Mouse (Mus musculus) heart, embryonic 12.5 days (tissue): ENCODE measurements around the gene Brdt. TPM values are rescaled to one million over a fixed set of nuclear protein-coding genes. Genes with fewer than 3 reads are reported as not detected.
A peak's percentile ranks its signal among the peaks of the same experiment; 100 is the strongest.

ENCODE experiments used
- ATAC-seq: fragments of 200-750 bp; cut with Nextera tagmentation; 2 replicates; pipeline ENCODE4 v1.8.0; 2017; ENCODE audit warnings: moderate TSS enrichment, moderate library complexity; ENCODE audit not compliant: insufficient number of reproducible peaks, low FRiP score
- H3K27ac ChIP-seq: fragments of 300-500 bp; sonication (generic); 2 replicates; pipeline ENCODE4 v1.5.1; 2016; ENCODE audit warnings: mild to moderate bottlenecking, moderate library complexity; ENCODE audit not compliant: poor library complexity, severe bottlenecking
- H3K27me3 ChIP-seq: fragments of 300-500 bp; sonication (generic); replicated peaks from 2 replicates; pipeline ENCODE4 v1.6.1; 2016; ENCODE audit warnings: mild to moderate bottlenecking, moderate library complexity
- H3K36me3 ChIP-seq: fragments of 300-500 bp; sonication (generic); 2 replicates; pipeline ENCODE4 v1.6.1; 2016; ENCODE audit warnings: mild to moderate bottlenecking, moderate library complexity
- H3K4me1 ChIP-seq: fragments of 300-500 bp; sonication (generic); replicated peaks from 2 replicates; pipeline ENCODE4 v1.6.1; 2016; ENCODE audit warnings: mild to moderate bottlenecking
- H3K4me2 ChIP-seq: fragments of 300-500 bp; sonication (generic); 2 replicates; pipeline ENCODE4 v1.6.1; 2016; ENCODE audit warnings: mild to moderate bottlenecking, moderate library complexity
- H3K4me3 ChIP-seq: fragments of 300-500 bp; sonication (generic); 2 replicates; pipeline ENCODE4 v1.5.1; 2016; ENCODE audit warnings: mild to moderate bottlenecking
- H3K9ac ChIP-seq: fragments of 300-500 bp; sonication (generic); 2 replicates; pipeline ENCODE4 v1.6.1; 2016; ENCODE audit warnings: mild to moderate bottlenecking, moderate library complexity
- H3K9me3 ChIP-seq: fragments of 300-500 bp; sonication (generic); replicated peaks from 2 replicates; pipeline ENCODE4 v1.6.1; 2016; ENCODE audit warnings: mild to moderate bottlenecking, moderate library complexity
- WGBS: fragments of 180-500 bp; shearing (Covaris S2); methylation state at CpG from one replicate; pipeline ENCODE4 v1.1.7; 2016; 5-methylcytosine and 5-hydroxymethylcytosine counted together
- polyA plus RNA-seq: library from polyadenylated mRNA; unstranded; fragments of >200 nt; fragmentation: Nextera tagmentation; extraction: Ambion mirVana; gene quantifications from 2 replicates; pipeline ENCODE4 v1.2.1, GENCODE M21; 2016

The Brdt gene
- polyA plus RNA-seq, 1 experiment from 2014 or later, result 0.45 TPM

DNA sequence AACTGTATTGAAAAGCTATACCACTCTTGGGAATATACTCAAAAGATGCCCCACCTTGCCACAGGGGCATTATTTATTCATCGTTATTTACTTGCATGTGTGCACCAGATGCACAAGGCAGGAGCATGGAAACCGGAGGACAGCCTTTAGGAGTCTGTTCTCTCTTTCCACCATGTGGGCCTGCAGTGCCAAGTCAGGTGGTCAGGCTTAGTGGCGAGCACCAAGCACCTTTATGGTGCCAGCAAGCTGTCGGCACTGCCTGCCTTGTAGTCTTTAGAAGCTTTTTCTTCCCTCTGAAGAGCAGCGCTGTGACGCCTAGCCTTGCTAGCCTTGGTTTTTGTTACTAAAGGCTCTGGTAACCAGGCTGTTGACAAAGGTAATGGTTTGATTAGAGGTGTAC, 11.9 kb downstream of the Brdt start:
- Histone ChIP-seq H3K9me3 (no peaks in the 10 kb centered on the region), H3K27me3 (no peaks in the 10 kb centered on the region), H3K4me1 (no peaks in the 10 kb centered on the region), H3K4me2 (no peak overlapping the region), H3K9ac (no peak overlapping the region), H3K36me3 (no peaks in the 10 kb centered on the region), H3K27ac (no peak overlapping the region), H3K4me3 (no peak overlapping the region)
- ATAC-seq, result no peak
- WGBS, result 83% methylated on average over 6 of the region's 6 CpGs

DNA sequence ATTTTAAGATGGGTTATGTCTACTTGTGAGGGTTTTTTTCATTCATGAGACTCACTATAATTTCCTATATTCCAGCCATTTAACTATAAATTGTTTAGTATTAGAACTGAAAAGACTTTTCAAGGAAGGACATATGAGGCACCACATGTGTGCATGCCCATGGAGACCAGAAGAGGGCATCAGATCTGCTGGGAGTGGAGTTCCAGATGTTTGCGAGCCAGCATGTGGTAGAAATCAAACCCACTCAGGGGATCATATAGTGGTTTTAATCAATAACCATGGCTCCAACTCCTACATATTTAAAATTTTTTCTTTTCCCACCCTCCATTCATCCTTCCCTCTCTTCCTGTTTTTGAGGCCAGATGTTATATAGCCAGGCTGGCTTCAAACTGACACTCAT, 15.3 kb downstream of the Brdt start:
- H3K4me2 ChIP-seq, result no peak overlapping the region
- H3K36me3 ChIP-seq, result no peaks in the 10 kb centered on the region
- H3K9me3 ChIP-seq, result no peaks in the 10 kb centered on the region
- H3K4me1 ChIP-seq, result no peaks in the 10 kb centered on the region
- H3K27ac ChIP-seq, result no peak overlapping the region
- no peaks in the 10 kb centered on the region for H3K27me3 ChIP-seq
- no peak for ATAC-seq
- 58% methylated on average over 1 of the region's 1 CpGs for WGBS
- no peak overlapping the region for H3K9ac ChIP-seq
- H3K4me3 ChIP-seq, result no peak overlapping the region

DNA sequence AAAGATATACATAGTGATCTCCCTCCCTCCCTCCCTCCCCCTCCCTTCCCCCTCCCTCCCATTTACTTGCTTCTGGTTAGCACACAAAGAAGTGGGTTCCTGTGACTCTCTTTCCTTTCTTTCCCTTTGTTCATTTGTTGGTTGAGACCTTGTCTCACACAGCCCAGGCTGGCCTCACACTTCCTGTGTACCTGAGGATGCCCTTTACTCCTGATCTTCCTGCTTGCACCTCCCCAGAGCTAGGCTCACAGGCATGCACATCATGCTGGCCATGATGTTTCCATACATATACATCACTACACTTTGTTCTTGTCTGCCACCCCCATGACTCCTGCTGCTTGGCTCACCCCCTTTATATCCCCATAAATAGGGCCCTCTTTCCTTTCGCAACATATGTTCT, 21.6 kb downstream of the Brdt start:
- Histone ChIP-seq H3K27ac (no peak overlapping the region), H3K4me2 (no peak overlapping the region), H3K9ac (no peak overlapping the region), H3K9me3 (no peaks in the 10 kb centered on the region), H3K36me3 (no peaks in the 10 kb centered on the region), H3K4me1 (no peaks in the 10 kb centered on the region), H3K4me3 (no peak overlapping the region), H3K27me3 (no peaks in the 10 kb centered on the region)
- WGBS, result 86% methylated on average over 1 of the region's 1 CpGs
- no peak for ATAC-seq

DNA sequence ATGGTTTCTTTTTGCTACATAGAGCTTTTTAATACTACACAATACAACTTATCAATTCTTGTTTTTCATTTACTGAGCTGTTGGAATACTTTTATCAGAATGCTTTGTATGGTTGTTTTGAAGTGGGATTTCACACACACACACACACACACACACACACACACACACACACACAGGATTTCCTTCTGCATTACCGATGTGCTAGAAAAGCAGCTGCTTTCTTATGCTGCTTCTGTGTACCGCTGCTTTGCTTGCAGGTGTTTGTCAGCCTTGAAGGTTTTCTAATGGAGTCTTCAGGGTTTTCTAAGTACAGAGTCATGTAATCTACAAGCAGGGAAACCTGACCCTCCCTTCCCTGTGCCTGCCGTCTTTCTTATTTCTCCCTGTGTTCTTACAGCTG, 23.0 kb downstream of the Brdt start:
- H3K36me3 ChIP-seq, result no peaks in the 10 kb centered on the region
- no peaks in the 10 kb centered on the region for H3K4me1 ChIP-seq
- 67% methylated on average over 3 of the region's 3 CpGs for WGBS
- no peak for ATAC-seq
- no peak overlapping the region for H3K9ac ChIP-seq
- no peak overlapping the region for H3K4me2 ChIP-seq
- H3K9me3 ChIP-seq, result no peaks in the 10 kb centered on the region
- H3K27me3 ChIP-seq, result no peaks in the 10 kb centered on the region
- no peak overlapping the region for H3K4me3 ChIP-seq
- H3K27ac ChIP-seq, result no peak overlapping the region

DNA sequence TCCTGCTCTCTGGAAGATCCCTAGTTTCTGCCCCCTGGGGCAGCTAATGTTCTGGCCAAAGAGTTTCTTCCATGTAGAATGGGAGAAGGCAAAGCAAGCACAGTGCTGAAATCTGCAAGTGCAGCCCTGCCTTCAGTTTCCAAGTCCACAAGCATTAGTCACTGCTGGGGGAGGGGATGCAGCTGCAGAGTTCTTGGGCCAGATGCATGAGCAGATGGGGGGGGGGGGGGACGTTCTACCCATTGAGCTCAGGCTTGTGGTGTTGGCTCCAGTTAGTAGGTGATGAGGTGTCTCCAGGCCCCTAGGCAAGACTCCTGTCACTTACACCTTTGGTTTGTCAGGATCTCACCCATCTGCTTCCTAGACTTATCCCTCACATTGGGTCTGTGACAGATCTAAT, 24.8 kb downstream of the Brdt start:
- Histone ChIP-seq H3K4me2 (no peak overlapping the region), H3K36me3 (no peaks in the 10 kb centered on the region), H3K27ac (no peak overlapping the region), H3K4me1 (0 out of 2 replicates have a peak, but pooled peaks cover 2% of the 10 kb centered on the region), H3K4me3 (no peak overlapping the region), H3K9me3 (no peaks in the 10 kb centered on the region), H3K9ac (no peak overlapping the region), H3K27me3 (no peaks in the 10 kb centered on the region)
- 10% methylated on average over 1 of the region's 1 CpGs for WGBS
- ATAC-seq, result no peak

DNA sequence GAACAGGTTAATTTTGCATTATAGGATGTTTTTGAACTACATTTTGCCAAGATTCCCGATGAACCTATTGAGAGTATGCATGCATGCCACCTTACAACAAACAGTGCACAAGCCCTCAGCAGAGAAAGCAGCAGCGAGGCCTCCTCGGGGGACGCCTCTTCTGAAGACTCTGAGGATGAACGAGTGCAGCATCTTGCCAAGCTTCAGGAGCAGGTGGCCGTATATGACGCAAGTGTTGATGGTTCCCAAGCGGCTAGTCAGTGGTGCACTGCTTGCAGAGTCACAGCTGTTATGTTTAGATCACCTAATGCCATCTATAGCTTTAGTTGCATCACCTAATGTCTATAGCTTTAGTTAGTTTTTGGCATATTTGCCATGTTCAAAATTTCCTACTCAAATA, 26.8 kb downstream of the Brdt start:
- Histone ChIP-seq H3K27me3 (no peaks in the 10 kb centered on the region), H3K4me1 (0 out of 2 replicates have a peak, but pooled peaks cover 2% of the 10 kb centered on the region)

DNA sequence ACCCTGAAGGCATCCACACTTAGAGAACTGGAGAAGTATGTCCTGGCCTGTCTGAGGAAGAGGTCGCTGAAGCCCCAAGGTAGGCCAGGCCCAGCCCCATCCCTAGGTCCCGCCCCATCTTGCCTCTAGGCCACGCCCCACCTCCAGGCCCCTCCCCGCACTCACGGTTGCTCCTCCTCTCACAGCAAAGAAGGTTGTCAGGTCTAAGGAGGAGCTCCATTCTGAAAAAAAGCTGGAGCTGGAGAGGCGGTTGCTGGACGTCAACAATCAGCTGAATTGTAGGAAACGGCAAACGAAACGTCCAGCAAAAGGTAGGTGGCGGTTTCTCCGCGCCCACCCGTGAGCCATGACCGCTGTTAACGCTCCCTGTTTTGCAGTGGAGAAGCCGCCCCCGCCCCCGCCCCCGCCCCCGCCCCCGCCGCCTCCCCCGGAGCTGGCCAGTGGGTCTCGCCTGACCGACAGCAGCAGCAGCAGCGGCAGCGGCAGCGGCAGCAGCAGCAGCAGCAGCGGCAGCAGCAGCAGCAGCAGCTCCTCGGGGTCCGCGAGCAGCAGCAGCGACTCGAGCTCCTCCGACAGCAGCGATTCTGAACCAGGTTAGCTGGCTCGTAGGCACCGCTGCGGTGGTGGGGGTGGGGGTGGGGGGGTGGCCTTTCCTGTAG, 28.6 kb downstream of the Brdt start:
- Histone ChIP-seq H3K4me1 (0 out of 2 replicates have a peak, but pooled peaks cover 2% of the 10 kb centered on the region), H3K9ac (peak overlapping the region; percentile 74), H3K9me3 (no peaks in the 10 kb centered on the region; the same call in 1 of the 2 replicates), H3K4me2 (peak overlapping the region; percentile 64), H3K27me3 (no peaks in the 10 kb centered on the region), H3K36me3 (peaks cover 5% of the 10 kb centered on the region; the same call in 1 of the 2 replicates), H3K4me3 (peak overlapping the region; percentile 73), H3K27ac (peak overlapping the region; percentile 74)
- WGBS, result under 1% methylated on average over 37 of the region's 40 CpGs
- ATAC-seq, result peak; percentile 100

More for the DNA sequence above, 26.8 kb downstream of the Brdt start:
- Histone ChIP-seq H3K9ac (no peak overlapping the region), H3K27ac (no peak overlapping the region), H3K4me3 (no peak overlapping the region), H3K9me3 (no peaks in the 10 kb centered on the region), H3K36me3 (no peaks in the 10 kb centered on the region), H3K4me2 (no peak overlapping the region)
- WGBS, result 82% methylated on average over 8 of the region's 8 CpGs
- no peak for ATAC-seq

DNA sequence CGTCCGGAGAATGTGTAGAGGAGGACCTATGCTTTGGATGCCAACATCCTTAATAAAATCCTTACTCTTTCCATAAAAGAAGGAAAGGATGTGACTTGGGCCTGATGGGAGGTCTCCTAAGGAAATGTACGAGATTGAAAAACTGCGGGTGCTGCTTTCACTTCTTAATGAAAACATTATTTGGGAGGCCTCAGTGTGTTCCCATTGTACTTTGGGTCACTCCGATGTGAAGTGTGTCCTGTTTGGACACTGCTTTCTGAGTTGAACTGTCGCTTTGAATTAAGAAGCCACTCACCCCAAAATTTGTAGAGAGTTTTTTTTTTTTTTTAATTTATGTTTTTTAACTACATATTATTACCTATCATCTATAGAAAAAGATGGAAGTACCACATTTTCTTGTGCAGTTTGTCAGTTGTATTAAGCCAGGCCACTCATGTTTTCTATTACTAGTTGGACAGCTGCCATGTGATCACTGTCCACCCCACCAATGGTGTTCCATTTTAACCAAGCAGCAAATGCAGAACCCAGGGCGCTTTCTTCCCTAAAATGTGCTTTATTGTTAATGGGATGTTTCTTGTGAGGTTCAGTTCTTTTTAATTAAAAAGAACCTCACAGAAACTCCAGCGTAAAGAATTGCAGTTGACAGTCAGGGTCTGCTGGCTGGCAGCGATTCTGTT, 29.2 kb downstream of the Brdt start:
- H3K4me1 ChIP-seq, result 0 out of 2 replicates have a peak, but pooled peaks cover 2% of the 10 kb centered on the region
- peak overlapping the region; percentile 74 for H3K9ac ChIP-seq
- no peaks in the 10 kb centered on the region for H3K27me3 ChIP-seq
- peak overlapping the region; percentile 73 for H3K4me3 ChIP-seq
- whole genome bisulfite sequencing, result 29% methylated on average over 9 of the region's 9 CpGs
- peak overlapping the region; percentile 64 for H3K4me2 ChIP-seq
- H3K9me3 ChIP-seq, result no peaks in the 10 kb centered on the region; the same call in 1 of the 2 replicates
- ATAC-seq, result no peak
- peak overlapping the region; percentile 74 for H3K27ac ChIP-seq
- peaks cover 5% of the 10 kb centered on the region; the same call in 1 of the 2 replicates for H3K36me3 ChIP-seq

DNA sequence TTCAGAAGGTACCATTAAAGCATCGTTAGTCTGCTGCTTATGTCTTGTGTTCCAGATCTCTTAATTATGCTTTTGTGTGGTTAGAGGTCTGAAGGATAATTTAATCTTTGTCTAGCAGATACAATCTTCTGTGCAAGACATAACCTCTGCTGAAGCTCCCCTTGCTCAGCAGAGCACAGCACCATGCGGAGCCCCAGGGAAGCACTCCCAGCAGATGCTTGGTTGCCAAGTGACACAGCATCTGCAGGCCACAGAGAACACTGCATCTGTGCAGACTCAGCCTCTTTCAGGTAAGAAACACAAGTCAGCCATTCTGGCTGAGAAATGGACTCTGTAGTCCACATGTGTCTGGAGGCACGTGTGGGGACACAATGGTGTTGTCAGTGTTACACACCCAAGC, 39.1 kb downstream of the Brdt start:
- H3K9me3 ChIP-seq, result no peaks in the 10 kb centered on the region
- no peak overlapping the region for H3K27ac ChIP-seq
- no peaks in the 10 kb centered on the region for H3K36me3 ChIP-seq
- no peaks in the 10 kb centered on the region for H3K27me3 ChIP-seq
- H3K4me1 ChIP-seq, result no peaks in the 10 kb centered on the region
- H3K9ac ChIP-seq, result no peak overlapping the region
- WGBS, result 74% methylated on average over 3 of the region's 3 CpGs
- no peak overlapping the region for H3K4me3 ChIP-seq
- H3K4me2 ChIP-seq, result no peak overlapping the region
- ATAC-seq, result no peak

DNA sequence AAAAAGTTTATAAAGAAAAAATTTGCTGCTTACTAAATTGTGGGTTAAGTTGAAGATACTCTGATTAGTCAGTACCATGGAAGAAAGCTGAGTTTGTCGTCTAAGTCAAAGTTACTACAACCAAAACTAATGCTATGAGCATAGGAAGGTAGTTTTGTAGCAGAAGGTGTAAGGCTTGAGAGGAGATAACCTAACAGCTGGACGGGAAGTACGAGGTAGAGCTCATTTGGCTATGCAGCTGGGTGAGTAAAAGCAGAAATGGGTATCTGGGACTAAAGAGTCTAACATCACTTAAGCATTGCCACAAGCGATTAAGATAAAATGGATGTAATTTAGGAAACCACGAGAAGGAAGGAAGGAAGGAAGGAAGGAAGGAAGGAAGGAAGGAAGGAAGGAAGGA, 40.4 kb downstream of the Brdt start:
- ATAC-seq, result no peak
- no peaks in the 10 kb centered on the region for H3K9me3 ChIP-seq
- H3K9ac ChIP-seq, result no peak overlapping the region
- H3K4me1 ChIP-seq, result no peaks in the 10 kb centered on the region
- no peaks in the 10 kb centered on the region for H3K36me3 ChIP-seq
- 79% methylated on average over 5 of the region's 5 CpGs for WGBS
- H3K4me3 ChIP-seq, result no peak overlapping the region
- no peak overlapping the region for H3K4me2 ChIP-seq
- H3K27me3 ChIP-seq, result no peaks in the 10 kb centered on the region
- no peak overlapping the region for H3K27ac ChIP-seq

DNA sequence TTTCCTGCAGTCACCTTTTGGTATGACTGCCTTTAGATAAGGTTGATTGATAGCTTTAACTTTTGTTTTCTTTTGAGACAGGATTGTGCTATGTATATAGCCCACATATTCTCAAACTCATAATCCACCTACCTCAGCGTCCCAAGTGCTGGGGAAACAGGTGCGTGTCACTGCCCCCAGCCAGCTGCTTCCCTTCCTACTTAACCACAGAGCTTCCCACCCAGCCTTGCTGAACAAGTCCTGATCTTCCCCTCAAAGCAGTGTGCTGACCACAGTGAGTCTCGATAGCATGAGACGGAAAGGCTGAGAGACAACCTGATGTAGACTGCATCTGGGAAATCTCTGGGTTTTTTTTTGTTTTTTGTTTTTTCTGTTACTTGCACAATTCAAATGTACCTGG, 42.3 kb downstream of the Brdt start:
- Histone ChIP-seq H3K4me3 (no peak overlapping the region), H3K4me2 (no peak overlapping the region), H3K9me3 (no peaks in the 10 kb centered on the region), H3K4me1 (0 out of 2 replicates have a peak, but pooled peaks cover under 1% of the 10 kb centered on the region), H3K27ac (no peak overlapping the region), H3K27me3 (no peaks in the 10 kb centered on the region), H3K36me3 (0 out of 2 replicates have a peak, but pooled peaks cover under 1% of the 10 kb centered on the region), H3K9ac (no peak overlapping the region)
- no peak for ATAC-seq
- 81% methylated on average over 4 of the region's 4 CpGs for WGBS
